Mouse (Mus musculus): ENCODE data around the gene Dio1. TPM values are rescaled to one million over a fixed set of nuclear protein-coding genes. Genes with fewer than 3 reads are reported as not detected.

Dio1 gene
- total and polyA plus RNA-seq, 3 experiments = 0.13 TPM; not detected in 2

- no peaks in the 10 kb centered on the region; a peak in 1 of 4 replicates for H3K4me1 ChIP-seq (ENCODE audit: control insufficient read depth in 1 of 2, insufficient read depth in 2 of 2, low read length in 2 of 2)
- no peak for DNase-seq (ENCODE audit: low read depth, low spot score)
- no peak overlapping the region for H3K9ac ChIP-seq (ENCODE audit: control insufficient read depth, low read depth, low read length, poor library complexity, severe bottlenecking)
- H3K79me2 ChIP-seq (ENCODE audit: control insufficient read depth, insufficient read depth, low read length, poor library complexity) = no peaks in the 10 kb centered on the region
- H3K4me3 ChIP-seq (ENCODE audit: control insufficient read depth in 1 of 2, insufficient read depth in 1 of 2, low read depth in 2 of 2, low read length in 2 of 2) = no peak overlapping the region
- no peaks in the 10 kb centered on the region for H3K36me3 ChIP-seq (ENCODE audit: control insufficient read depth in 1 of 2, insufficient read depth in 2 of 2, low read length in 2 of 2)
- H3K27me3 ChIP-seq (ENCODE audit: control insufficient read depth in 1 of 2, insufficient read depth in 2 of 2, low read length in 2 of 2) = no peaks in the 10 kb centered on the region
- H3K9me3 ChIP-seq (replicated peaks; ENCODE audit: insufficient read depth, low read length) = no peaks in the 10 kb centered on the region
- no peak for TF ChIP-seq TBP (IDR thresholded peaks at IDR 0.05; ENCODE audit: low read depth, low read length)
- no peak for TF ChIP-seq E2F4 (IDR thresholded peaks at IDR 0.05; ENCODE audit: borderline replicate concordance, low read depth, low read length)
- no peak for TF ChIP-seq GABPA (IDR thresholded peaks at IDR 0.05; ENCODE audit: low read depth, low read length)
- TF ChIP-seq MYC (IDR thresholded peaks at IDR 0.05; ENCODE audit: low read depth, low read length) = no peak
- TF ChIP-seq ZMIZ1 (IDR thresholded peaks at IDR 0.05; ENCODE audit: low read depth, low read length) = no peak
- TF ChIP-seq HCFC1 (IDR thresholded peaks at IDR 0.05; ENCODE audit: low read depth, low read length) = no peak
- TF ChIP-seq POLR2A (IDR thresholded peaks at IDR 0.05; ENCODE audit: control insufficient read depth in 1 of 2, insufficient read depth in 1 of 2, low read depth in 1 of 2, low read length in 2 of 2, poor library complexity in 1 of 2) = no peak
- no peak for TF ChIP-seq NELFE (IDR thresholded peaks at IDR 0.05; ENCODE audit: low read depth, low read length)
- H3K27ac ChIP-seq (ENCODE audit: control insufficient read depth, low read depth, low read length) = no peak overlapping the region
Observed at GRCm38 (mm10) chr4:107298071-107298606, 8.8 kb downstream of the Dio1 start.

GRCm38 (mm10) chr4:107292273-107292662 is 14.7 kb downstream of the Dio1 start:
- Histone ChIP-seq H3K4me3 (ENCODE audit: control insufficient read depth in 1 of 2, insufficient read depth in 1 of 2, low read depth in 2 of 2, low read length in 2 of 2) (no peak overlapping the region), H3K79me2 (ENCODE audit: control insufficient read depth, insufficient read depth, low read length, poor library complexity) (no peaks in the 10 kb centered on the region), H3K9ac (ENCODE audit: control insufficient read depth, low read depth, low read length, poor library complexity, severe bottlenecking) (no peak overlapping the region), H3K9me3 (replicated peaks; ENCODE audit: insufficient read depth, low read length) (no peaks in the 10 kb centered on the region), H3K36me3 (ENCODE audit: control insufficient read depth in 1 of 2, insufficient read depth in 2 of 2, low read length in 2 of 2) (no peaks in the 10 kb centered on the region), H3K27ac (ENCODE audit: control insufficient read depth, low read depth, low read length) (no peak overlapping the region), H3K4me1 (ENCODE audit: control insufficient read depth in 1 of 2, insufficient read depth in 2 of 2, low read length in 2 of 2) (no peaks in the 10 kb centered on the region), H3K27me3 (ENCODE audit: control insufficient read depth in 1 of 2, insufficient read depth in 2 of 2, low read length in 2 of 2) (no peaks in the 10 kb centered on the region)
- TF ChIP-seq MEF2A (IDR thresholded peaks at IDR 0.05; ENCODE audit: extremely low read depth, insufficient replicate concordance, low read depth, low read length, poor library complexity, severe bottlenecking) (no peak), POLR2AphosphoS2 (IDR thresholded peaks at IDR 0.05; ENCODE audit: low read length) (no peak), CHD2 (IDR thresholded peaks at IDR 0.05; ENCODE audit: low read length) (no peak), JUND (IDR thresholded peaks at IDR 0.05; ENCODE audit: low read depth, low read length) (no peak), MAX (IDR thresholded peaks at IDR 0.05; ENCODE audit: low read length) (no peak), RAD21 (IDR thresholded peaks at IDR 0.05; ENCODE audit: low read depth, low read length) (no peak), SMC3 (IDR thresholded peaks at IDR 0.05; ENCODE audit: low read depth, low read length) (no peak), MXI1 (IDR thresholded peaks at IDR 0.05; ENCODE audit: low read depth, low read length) (no peak), NELFE (IDR thresholded peaks at IDR 0.05; ENCODE audit: low read depth, low read length) (no peak), USF1 (IDR thresholded peaks at IDR 0.05; ENCODE audit: low read depth, low read length) (no peak), BHLHE40 (IDR thresholded peaks at IDR 0.05; ENCODE audit: borderline replicate concordance, low read depth, low read length) (no peak), ZMIZ1 (IDR thresholded peaks at IDR 0.05; ENCODE audit: low read depth, low read length) (no peak), UBTF (IDR thresholded peaks at IDR 0.05; ENCODE audit: borderline replicate concordance, insufficient read depth, low read depth, low read length) (no peak), POLR2A (IDR thresholded peaks at IDR 0.05; ENCODE audit: control insufficient read depth in 1 of 2, insufficient read depth in 1 of 2, low read depth in 1 of 2, low read length in 2 of 2, poor library complexity in 1 of 2) (no peak), KAT2A (conservative IDR thresholded peaks at IDR 0.05; ENCODE audit: low read depth, low read length) (no peak)
- DNase-seq (ENCODE audit: low read depth, low spot score) = no peak

All from MEL (cell line).